In genomic region chr2:152177162-152177805, GRCm38 (mm10) we compare ENCODE assay signal across 8 mouse cellular contexts. TPM values are rescaled to one million over a fixed set of nuclear protein-coding genes. Genes with fewer than 3 reads are reported as not detected.
A peak's percentile ranks its signal among the peaks of the same experiment; 100 is the strongest.
DNase-seq lines count a peak whose midpoint lies in the region; ATAC-seq and TF ChIP-seq lines count a peak whose summit lies in the region.

No protein-coding gene starts in this region.

- peak overlapping the region; percentile 59 for H3K4me3 ChIP-seq in brown adipose tissue, adult 24 weeks (ENCODE audit: insufficient read depth, low read depth, low read length)
- no peak overlapping the region for H3K4me3 ChIP-seq in hindbrain, postnatal 0 days (ENCODE audit: low read length)
- no peak overlapping the region for H3K4me3 ChIP-seq in lung, embryonic 14.5 days (ENCODE audit: low read depth, low read length)
- H3K4me3 ChIP-seq in stomach, embryonic 16.5 days (replicated peaks; ENCODE audit: low read length): no peak overlapping the region

- WGBS in hindbrain, postnatal 0 days: 13% methylated on average over 24 of the region's 24 CpGs
- WGBS in lung, embryonic 14.5 days: 20% methylated on average over 24 of the region's 24 CpGs
- WGBS in stomach, embryonic 16.5 days: 18% methylated on average over 24 of the region's 24 CpGs

- peak overlapping the region; percentile 100 for H3K27ac ChIP-seq in brown adipose tissue, adult 24 weeks (replicated peaks; ENCODE audit: low read depth, low read length)
- H3K27ac ChIP-seq in hindbrain, postnatal 0 days: no peak overlapping the region
- peak overlapping the region; percentile 36; the same call in 1 of the 2 replicates for H3K27ac ChIP-seq in lung, embryonic 14.5 days (ENCODE audit: low read depth)
- H3K27ac ChIP-seq in stomach, embryonic 16.5 days (ENCODE audit: low read length): no peak overlapping the region

- intact Hi-C loops in gastrocnemius, postnatal 14 days (cut with DNase I; ENCODE audit: low total_unique reads): no loop called here

- no peaks in the 10 kb centered on the region for H3K9me3 ChIP-seq in hindbrain, postnatal 0 days (ENCODE audit: low read length)
- no peaks in the 10 kb centered on the region for H3K9me3 ChIP-seq in lung, embryonic 14.5 days (ENCODE audit: low read depth, low read length)
- H3K9me3 ChIP-seq in stomach, embryonic 16.5 days (replicated peaks; ENCODE audit: control insufficient read depth, low read length): no peaks in the 10 kb centered on the region

- no peak overlapping the region for H3K9ac ChIP-seq in hindbrain, postnatal 0 days (replicated peaks; ENCODE audit: low read length)
- no peak overlapping the region for H3K9ac ChIP-seq in lung, embryonic 14.5 days
- no peak overlapping the region for H3K9ac ChIP-seq in stomach, embryonic 16.5 days (ENCODE audit: low read length)

- peak overlapping the region; percentile 33; the same call in 1 of the 2 replicates for H3K4me2 ChIP-seq in hindbrain, postnatal 0 days (ENCODE audit: low read depth, low read length)
- peak overlapping the region; percentile 37 for H3K4me2 ChIP-seq in lung, embryonic 14.5 days
- 0 out of 2 replicates have a peak overlapping the region, but pooled peaks have one; percentile 32 for H3K4me2 ChIP-seq in stomach, embryonic 16.5 days (ENCODE audit: low read depth, low read length)

- TF ChIP-seq CTCF in hindbrain, postnatal 0 days (IDR thresholded peaks at IDR 0.05; ENCODE audit: low read depth): no peak
- no peak for TF ChIP-seq CTCF in lung, embryonic 14.5 days (IDR thresholded peaks at IDR 0.05; ENCODE audit: low read depth)

- H3K27me3 ChIP-seq in hindbrain, postnatal 0 days (ENCODE audit: insufficient read depth, low read length): no peaks in the 10 kb centered on the region
- H3K27me3 ChIP-seq in lung, embryonic 14.5 days (ENCODE audit: insufficient read depth, low read length): no peaks in the 10 kb centered on the region; the same call in 1 of the 2 replicates
- no peaks in the 10 kb centered on the region for H3K27me3 ChIP-seq in stomach, embryonic 16.5 days (ENCODE audit: control insufficient read depth, insufficient read depth, low read length)

- no peaks in the 10 kb centered on the region for H3K36me3 ChIP-seq in hindbrain, postnatal 0 days (ENCODE audit: insufficient read depth, low read length)
- H3K36me3 ChIP-seq in lung, embryonic 14.5 days (ENCODE audit: insufficient read depth): no peaks in the 10 kb centered on the region
- no peaks in the 10 kb centered on the region for H3K36me3 ChIP-seq in stomach, embryonic 16.5 days (ENCODE audit: control insufficient read depth, insufficient read depth, low read length)

- no peak for ATAC-seq in hindbrain, postnatal 0 days
- ATAC-seq in lung, embryonic 14.5 days (ENCODE audit: insufficient read depth): peak; percentile 40; the same call in 1 of the 2 replicates
- ATAC-seq in stomach, embryonic 16.5 days (ENCODE audit: insufficient read depth, low FRiP score): peak; percentile 76; the same call in 1 of the 2 replicates

- DNase-seq in gastrocnemius, postnatal 14 days: peak; percentile 46
- no peak for DNase-seq in hindbrain, postnatal 0 days (ENCODE audit: low spot score)
- peak; percentile 67 for DNase-seq in lung, embryonic 14.5 days
- DNase-seq in left cerebral cortex, adult 9 months (ENCODE audit: low spot score in 2 of 2): no peak
- no peak for DNase-seq in thymus, postnatal 14 days
- no peak for DNase-seq in layer of hippocampus, adult 11-12 months (ENCODE audit: low spot score)

- H3K4me1 ChIP-seq in brown adipose tissue, adult 24 weeks (ENCODE audit: control insufficient read depth, insufficient read depth, insufficient read length, low read length): peaks cover 7% of the 10 kb centered on the region; the same call in 1 of the 2 replicates
- H3K4me1 ChIP-seq in hindbrain, postnatal 0 days (ENCODE audit: insufficient read depth, low read length): no peaks in the 10 kb centered on the region
- H3K4me1 ChIP-seq in lung, embryonic 14.5 days (ENCODE audit: insufficient read depth): no peaks in the 10 kb centered on the region
- H3K4me1 ChIP-seq in stomach, embryonic 16.5 days (ENCODE audit: control insufficient read depth, insufficient read depth, low read length): peaks cover 4% of the 10 kb centered on the region; the same call in 1 of the 2 replicates

RNA-seq across cellular contexts. Expression of gene Tcf15, which starts 33.9 kb away (rescaled TPM):
- 12.1 and 20.7 TPM in 2 replicates for polyA plus RNA-seq in brown adipose tissue, adult 24 weeks (2012; ENCODE audit: insufficient read depth, insufficient read length, missing spikeins)
- total RNA-seq in gastrocnemius, postnatal 14 days (2021): 10 to 100 TPM; 18.4 to 20.4 TPM
- total RNA-seq in hindbrain, postnatal 0 days (2014; rRNA removed): 4.9 TPM in 1 of 2 replicates, not detected in the other
- polyA plus RNA-seq in hindbrain, postnatal 0 days (2015; fragmentation: Nextera tagmentation; extraction: Ambion mirVana): 0.74 and 1.2 TPM in 2 replicates
- 9.9 and 11.0 TPM in 2 replicates for polyA plus RNA-seq in lung, embryonic 14.5 days (2014; fragmentation: Nextera tagmentation; extraction: Ambion mirVana)
- polyA plus RNA-seq in stomach, embryonic 16.5 days (2015; fragmentation: Nextera tagmentation; extraction: Ambion mirVana): 3.0 and 5.7 TPM in 2 replicates

RNA-seq across cellular contexts. Expression of gene Csnk2a1, which starts 49.4 kb away (rescaled TPM):
- polyA plus RNA-seq in brown adipose tissue, adult 24 weeks (2012; ENCODE audit: insufficient read depth, insufficient read length, missing spikeins): 90.2 and 95.3 TPM in 2 replicates
- 10 to 100 TPM; 64.5 to 73.4 TPM for total RNA-seq in gastrocnemius, postnatal 14 days (2021)
- total RNA-seq in hindbrain, postnatal 0 days (2014; rRNA removed): 119 and 128 TPM in 2 replicates
- 107 and 109 TPM in 2 replicates for polyA plus RNA-seq in hindbrain, postnatal 0 days (2015; fragmentation: Nextera tagmentation; extraction: Ambion mirVana)
- 97.1 and 98.2 TPM in 2 replicates for polyA plus RNA-seq in lung, embryonic 14.5 days (2014; fragmentation: Nextera tagmentation; extraction: Ambion mirVana)
- 74.1 and 78.3 TPM in 2 replicates for polyA plus RNA-seq in stomach, embryonic 16.5 days (2015; fragmentation: Nextera tagmentation; extraction: Ambion mirVana)

Comparison
In these comparisons a context has a peak if more than half of its experiments do, and no peak if none do; other contexts are left out.
1. H3K27ac ChIP-seq: peak in brown adipose tissue, adult 24 weeks (single experiment) and lung, embryonic 14.5 days (single experiment); none in hindbrain, postnatal 0 days (single experiment) and stomach, embryonic 16.5 days (single experiment).
2. DNase-seq: peak in gastrocnemius, postnatal 14 days (single experiment) and lung, embryonic 14.5 days (single experiment); none in hindbrain, postnatal 0 days (single experiment), left cerebral cortex, adult 9 months (0 of 2), thymus, postnatal 14 days (single experiment) and layer of hippocampus, adult 11-12 months (single experiment).
3. Peak in every context shown above with its lines, with median percentiles within 50 percentile points of each other: H3K4me2 ChIP-seq.